Mouse (Mus musculus) cortical plate, adult 2 months (tissue): ENCODE data around the gene Pole4.

ENCODE experiments used
- CTCF ChIP-seq: fragments of 200-500 bp; IDR thresholded peaks from 2 replicates; pipeline ENCODE4 v1.5.1; 2011; ENCODE audit warnings: mild to moderate bottlenecking, control low read depth, low read length; ENCODE audit not compliant: insufficient read depth; ENCODE audit errors: extremely low read depth
- POLR2A ChIP-seq: fragments of 200-500 bp; IDR thresholded peaks from 2 replicates; pipeline ENCODE4 v1.6.1; 2011; ENCODE audit warnings: mild to moderate bottlenecking, low read length, control low read depth; ENCODE audit not compliant: insufficient read depth; ENCODE audit errors: extremely low read depth

DNA sequence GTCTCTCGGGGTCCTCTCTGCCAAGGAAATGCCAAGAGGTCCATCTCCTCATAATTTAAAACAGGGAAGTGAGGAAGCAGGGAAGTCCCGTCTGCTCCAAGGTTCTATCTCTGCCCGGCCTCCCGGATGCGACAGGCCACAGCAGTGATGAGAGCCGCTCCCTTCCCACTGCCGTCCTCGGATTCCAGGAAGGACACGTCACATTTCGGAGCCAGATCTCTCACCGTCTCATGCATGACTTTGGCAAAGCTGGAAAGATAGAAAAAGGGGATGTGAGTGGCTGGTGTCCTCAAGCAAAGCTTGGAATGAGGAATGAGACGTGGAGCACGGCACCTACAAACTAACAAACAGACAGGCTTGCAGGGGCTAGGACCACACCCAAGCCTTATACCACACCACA is 22.0 kb upstream of the Pole4 start:
- no peak for TF ChIP-seq CTCF
- no peak for TF ChIP-seq POLR2A
